Mouse (Mus musculus) MEL (cell line): ENCODE data around the gene Omg. TPM values are rescaled to one million over a fixed set of nuclear protein-coding genes. Genes with fewer than 3 reads are reported as not detected.

Source experiments
- DNase-seq: peaks from one replicate; pipeline ENCODE4 v3.0.0; 2011; ENCODE audit warnings: low read depth, low spot score
- H3K27ac ChIP-seq: 2 replicates; pipeline ENCODE4 v1.5.1; 2012; ENCODE audit warnings: low read depth, mild to moderate bottlenecking, control low read depth, low read length, moderate library complexity; ENCODE audit not compliant: control insufficient read depth
- H3K27me3 ChIP-seq, 2 experiments: fragments of 150-350 bp in 1 of 2; sonication (generic) in 1 of 2; 2 replicates each; pipeline ENCODE4 v1.6.1; 2012; ENCODE audit warnings: low read length in 2 of 2, mild to moderate bottlenecking in 2 of 2, improper control_type of control experiment in 1 of 2, moderate library complexity in 1 of 2; ENCODE audit not compliant: insufficient read depth in 2 of 2, control insufficient read depth in 1 of 2
- H3K36me3 ChIP-seq, 2 experiments: 2 replicates each; pipeline ENCODE4 v1.6.1; 2012 to 2014; ENCODE audit warnings: low read length in 2 of 2, improper control_type of control experiment in 1 of 2, inconsistent platforms in 1 of 2, mild to moderate bottlenecking in 1 of 2; ENCODE audit not compliant: insufficient read depth in 2 of 2, control insufficient read depth in 1 of 2
- H3K4me1 ChIP-seq, 2 experiments: fragments of 150-350 bp in 1 of 2; sonication (generic) in 1 of 2; 2 replicates each; pipeline ENCODE4 v1.6.1; 2012; ENCODE audit warnings: low read length in 2 of 2, improper control_type of control experiment in 1 of 2, mild to moderate bottlenecking in 1 of 2; ENCODE audit not compliant: insufficient read depth in 2 of 2, control insufficient read depth in 1 of 2
- H3K4me3 ChIP-seq, 2 experiments: fragments of 150-350 bp in 1 of 2; sonication (generic) in 1 of 2; 2 replicates each; pipeline ENCODE4 v1.5.1; 2012; ENCODE audit warnings: low read depth in 2 of 2, low read length in 2 of 2, mild to moderate bottlenecking in 2 of 2, moderate library complexity in 2 of 2, control low read depth in 1 of 2, improper control_type of control experiment in 1 of 2; ENCODE audit not compliant: control insufficient read depth in 1 of 2, insufficient read depth in 1 of 2
- H3K79me2 ChIP-seq: 2 replicates; pipeline ENCODE4 v1.6.1; 2012; ENCODE audit warnings: mild to moderate bottlenecking, low read length, moderate library complexity; ENCODE audit not compliant: control insufficient read depth, poor library complexity, insufficient read depth
- H3K9ac ChIP-seq: 2 replicates; pipeline ENCODE4 v1.6.1; 2012; ENCODE audit warnings: low read depth, mild to moderate bottlenecking, control low read depth, low read length, moderate library complexity; ENCODE audit not compliant: control insufficient read depth, poor library complexity, severe bottlenecking
- H3K9me3 ChIP-seq: fragments of 150-350 bp; sonication (generic); replicated peaks from 2 replicates; pipeline ENCODE4 v1.6.1; 2012; ENCODE audit warnings: mild to moderate bottlenecking, low read length, improper control_type of control experiment, moderate library complexity; ENCODE audit not compliant: insufficient read depth
- BHLHE40 ChIP-seq: IDR thresholded peaks from 2 replicates; pipeline ENCODE4 v1.6.1; 2012; ENCODE audit warnings: low read depth, mild to moderate bottlenecking, inconsistent platforms, low read length, improper control_type of control experiment, borderline replicate concordance
- CHD2 ChIP-seq: IDR thresholded peaks from 2 replicates; pipeline ENCODE4 v1.6.1; 2011; ENCODE audit warnings: low read length, improper control_type of control experiment
- E2F4 ChIP-seq: IDR thresholded peaks from 2 replicates; pipeline ENCODE4 v1.6.1; 2011; ENCODE audit warnings: low read depth, low read length, improper control_type of control experiment, borderline replicate concordance
- ELF1 ChIP-seq: IDR thresholded peaks from 2 replicates; pipeline ENCODE4 v1.6.1; 2014; ENCODE audit warnings: low read depth, mild to moderate bottlenecking, inconsistent platforms, low read length, improper control_type of control experiment, moderate library complexity
- ETS1 ChIP-seq: IDR thresholded peaks from 2 replicates; pipeline ENCODE4 v1.6.1; 2012; ENCODE audit warnings: low read depth, mild to moderate bottlenecking, inconsistent platforms, low read length, improper control_type of control experiment, moderate library complexity
- GABPA ChIP-seq: IDR thresholded peaks from 2 replicates; pipeline ENCODE4 v1.6.1; 2012; ENCODE audit warnings: low read depth, mild to moderate bottlenecking, inconsistent platforms, low read length, improper control_type of control experiment, moderate library complexity
- HCFC1 ChIP-seq: IDR thresholded peaks from 2 replicates; pipeline ENCODE4 v1.6.1; 2012; ENCODE audit warnings: low read depth, mild to moderate bottlenecking, inconsistent platforms, low read length, improper control_type of control experiment, moderate library complexity
- JUND ChIP-seq: IDR thresholded peaks from 2 replicates; pipeline ENCODE4 v1.6.1; 2011; ENCODE audit warnings: low read depth, mild to moderate bottlenecking, improper control_type of control experiment, low read length
- KAT2A ChIP-seq: conservative IDR thresholded peaks from 2 replicates; pipeline ENCODE4 v1.6.1; 2012; ENCODE audit warnings: low read depth, low read length, improper control_type of control experiment, inconsistent platforms
- MAFK ChIP-seq: IDR thresholded peaks from 2 replicates; pipeline ENCODE4 v1.6.1; 2011; ENCODE audit warnings: low read depth, mild to moderate bottlenecking, low read length, improper control_type of control experiment, borderline replicate concordance
- MAX ChIP-seq: IDR thresholded peaks from 2 replicates; pipeline ENCODE4 v1.6.1; 2011; ENCODE audit warnings: low read length, improper control_type of control experiment
- MAZ ChIP-seq: IDR thresholded peaks from 2 replicates; pipeline ENCODE4 v1.6.1; 2012; ENCODE audit warnings: low read depth, mild to moderate bottlenecking, inconsistent platforms, low read length, improper control_type of control experiment
- MEF2A ChIP-seq: IDR thresholded peaks from 2 replicates; pipeline ENCODE4 v1.6.1; 2014; ENCODE audit warnings: low read depth, mild to moderate bottlenecking, inconsistent platforms, low read length, improper control_type of control experiment; ENCODE audit not compliant: poor library complexity, insufficient replicate concordance, severe bottlenecking; ENCODE audit errors: extremely low read depth
- MXI1 ChIP-seq: IDR thresholded peaks from 2 replicates; pipeline ENCODE4 v1.6.1; 2011; ENCODE audit warnings: mild to moderate bottlenecking, low read depth, low read length, improper control_type of control experiment
- MYB ChIP-seq: IDR thresholded peaks from 2 replicates; pipeline ENCODE4 v1.6.1; 2011; ENCODE audit warnings: mild to moderate bottlenecking, low read depth, low read length, improper control_type of control experiment
- MYC ChIP-seq: IDR thresholded peaks from 2 replicates; pipeline ENCODE4 v1.6.1; 2011; ENCODE audit warnings: low read depth, mild to moderate bottlenecking, low read length, improper control_type of control experiment, moderate library complexity
- NELFE ChIP-seq: IDR thresholded peaks from 2 replicates; pipeline ENCODE4 v1.6.1; 2011; ENCODE audit warnings: low read depth, low read length, improper control_type of control experiment
- NRF1 ChIP-seq: IDR thresholded peaks from 2 replicates; pipeline ENCODE4 v1.6.1; 2014; ENCODE audit warnings: low read depth, mild to moderate bottlenecking, inconsistent platforms, low read length, improper control_type of control experiment, moderate library complexity; ENCODE audit not compliant: poor library complexity, insufficient read depth, severe bottlenecking
- POLR2AphosphoS2 ChIP-seq: IDR thresholded peaks from 2 replicates; pipeline ENCODE4 v1.6.1; 2011; ENCODE audit warnings: low read length, improper control_type of control experiment
- POLR2AphosphoS5 ChIP-seq: IDR thresholded peaks from 2 replicates; pipeline ENCODE4 v1.6.1; 2012; ENCODE audit warnings: low read depth, borderline replicate concordance, mild to moderate bottlenecking, inconsistent platforms, low read length, moderate library complexity, mixed read lengths
- RAD21 ChIP-seq: IDR thresholded peaks from 2 replicates; pipeline ENCODE4 v1.6.1; 2011; ENCODE audit warnings: mild to moderate bottlenecking, low read depth, low read length, improper control_type of control experiment
- RCOR1 ChIP-seq: IDR thresholded peaks from 2 replicates; pipeline ENCODE4 v1.6.1; 2012; ENCODE audit warnings: low read depth, mild to moderate bottlenecking, inconsistent platforms, low read length, improper control_type of control experiment
- SIN3A ChIP-seq: IDR thresholded peaks from 2 replicates; pipeline ENCODE4 v1.6.1; 2012; ENCODE audit warnings: low read length, improper control_type of control experiment, inconsistent platforms
- SMC3 ChIP-seq: IDR thresholded peaks from 2 replicates; pipeline ENCODE4 v1.6.1; 2011; ENCODE audit warnings: low read depth, low read length, improper control_type of control experiment
- TAL1 ChIP-seq: IDR thresholded peaks from 2 replicates; pipeline ENCODE4 v1.6.1; 2012; ENCODE audit warnings: mild to moderate bottlenecking, inconsistent platforms, low read length, moderate library complexity, mixed read lengths
- TCF12 ChIP-seq: IDR thresholded peaks from 2 replicates; pipeline ENCODE4 v1.6.1; 2014; ENCODE audit warnings: low read depth, mild to moderate bottlenecking, inconsistent platforms, low read length, improper control_type of control experiment, moderate library complexity
- UBTF ChIP-seq: IDR thresholded peaks from 2 replicates; pipeline ENCODE4 v1.6.1; 2012; ENCODE audit warnings: low read depth, mild to moderate bottlenecking, inconsistent platforms, low read length, improper control_type of control experiment, moderate library complexity, borderline replicate concordance; ENCODE audit not compliant: insufficient read depth
- USF2 ChIP-seq, 2 experiments: IDR thresholded peaks; 2 replicates each; pipeline ENCODE4 v1.6.1; 2011 to 2012; ENCODE audit warnings: improper control_type of control experiment in 2 of 2, low read length in 2 of 2, borderline replicate concordance in 1 of 2, inconsistent platforms in 1 of 2, low read depth in 1 of 2, mild to moderate bottlenecking in 1 of 2; ENCODE audit not compliant: insufficient read depth in 1 of 2
- ZC3H11A ChIP-seq: IDR thresholded peaks from 2 replicates; pipeline ENCODE4 v1.6.1; 2012; ENCODE audit warnings: low read depth, mild to moderate bottlenecking, inconsistent platforms, low read length, improper control_type of control experiment
- ZMIZ1 ChIP-seq: IDR thresholded peaks from 2 replicates; pipeline ENCODE4 v1.6.1; 2012; ENCODE audit warnings: low read depth, mild to moderate bottlenecking, inconsistent platforms, low read length, improper control_type of control experiment, moderate library complexity
- ZNF384 ChIP-seq: IDR thresholded peaks from 2 replicates; pipeline ENCODE4 v1.6.1; 2012; ENCODE audit warnings: low read depth, mild to moderate bottlenecking, inconsistent platforms, low read length, improper control_type of control experiment
- polyA plus RNA-seq, 2 experiments: library from polyadenylated mRNA; stranded (reverse) in 1 of 2; unstranded in 1 of 2; fragments of >175 nt in 1 of 2; fragments of >200 nt in 1 of 2; gene quantifications; 2 replicates each; pipeline versions ENCODE4 v1.2.1 to v1.2.4; 2012; ENCODE audit warnings: low replicate concordance in 2 of 2, low read depth in 1 of 2; ENCODE audit not compliant: insufficient read length in 2 of 2, insufficient read depth in 1 of 2, missing spikeins in 1 of 2
- total RNA-seq: library from RNA; depleted of rRNA; stranded (reverse); fragments of 300-350 nt; gene quantifications from 2 replicates; pipeline ENCODE4 v1.2.3, GENCODE M21; 2012

The Omg gene
- total and polyA plus RNA-seq, 3 experiments = 0.21 TPM; not detected in 2

DNA sequence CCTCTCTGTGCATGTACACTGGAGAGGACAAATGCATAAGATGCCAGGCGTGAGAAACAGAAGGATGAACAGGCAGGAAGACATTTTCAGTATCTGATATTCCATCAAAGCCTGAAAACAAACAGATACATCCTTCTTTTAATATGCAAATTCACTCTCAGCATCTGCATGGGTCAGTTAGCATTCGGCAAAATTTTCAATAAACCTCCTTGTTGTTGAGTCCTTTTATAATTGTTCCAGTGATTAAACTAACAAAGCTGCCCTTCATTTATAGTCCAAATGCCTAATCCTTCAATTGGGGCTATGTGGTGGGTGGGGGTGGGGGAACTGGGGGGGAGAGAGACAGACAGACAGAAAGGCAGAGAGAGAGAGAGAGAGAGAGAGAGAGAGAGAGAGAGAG lies 967 bp downstream of the Omg start:
- Histone ChIP-seq H3K9me3 (no peaks in the 10 kb centered on the region), H3K4me1 (no peaks in the 10 kb centered on the region), H3K27ac (no peak overlapping the region), H3K27me3 (no peaks in the 10 kb centered on the region), H3K4me3 (no peak overlapping the region), H3K9ac (no peak overlapping the region), H3K79me2 (no peaks in the 10 kb centered on the region), H3K36me3 (no peaks in the 10 kb centered on the region; a peak in 1 of 4 replicates)
- TF ChIP-seq JUND (no peak), ETS1 (no peak), POLR2AphosphoS5 (no peak), MAFK (no peak), SIN3A (no peak), ZNF384 (no peak), RCOR1 (no peak), UBTF (no peak), MAX (no peak), MEF2A (no peak), POLR2AphosphoS2 (no peak), MAZ (no peak), MYC (no peak), E2F4 (no peak), TCF12 (no peak), SMC3 (no peak), ZC3H11A (no peak)
- no peak for DNase-seq

- Histone ChIP-seq H3K9ac (no peak overlapping the region), H3K9me3 (no peaks in the 10 kb centered on the region), H3K36me3 (peaks cover 0 to 4% of the 10 kb centered on the region in 2 experiments; a peak in 2 of 4 replicates), H3K27me3 (no peaks in the 10 kb centered on the region), H3K4me1 (no peaks in the 10 kb centered on the region), H3K4me3 (no peak overlapping the region), H3K27ac (no peak overlapping the region), H3K79me2 (no peaks in the 10 kb centered on the region)
- TF ChIP-seq GABPA (no peak), MXI1 (no peak), NELFE (no peak), ELF1 (no peak), TCF12 (no peak), ZMIZ1 (no peak), ZNF384 (no peak), TAL1 (no peak), MYB (no peak), NRF1 (no peak), MYC (no peak), RAD21 (no peak), BHLHE40 (no peak), RCOR1 (no peak), HCFC1 (no peak), KAT2A (no peak), CHD2 (no peak), UBTF (no peak), POLR2AphosphoS2 (no peak), USF2 (IDR thresholded peaks at IDR 0.05; ENCODE audit: borderline replicate concordance in 1 of 2, insufficient read depth in 1 of 2, low read depth in 1 of 2, low read length in 2 of 2) (no peak)
- no peak for DNase-seq
Measured at GRCm38 (mm10) chr11:79494976-79495800, 8.7 kb downstream of the Omg start.
